Mouse (Mus musculus): Measurements from ENCODE around the gene Alkbh8. TPM values are rescaled to one million over a fixed set of nuclear protein-coding genes. Genes with fewer than 3 reads are reported as not detected.
"Not testable (repeated sequence)": the region's sequence is repeated elsewhere in the genome, so short reads cannot be mapped to it uniquely, and the experiment has no call there.

The Alkbh8 gene
- total RNA-seq (2021) = 20.0 and 22.4 TPM in 2 replicates
- long read RNA-seq, full-length matches to known transcripts = 11 of 15 reads
- long read RNA-seq, partial matches to known transcripts = 1 of 15 reads
- long read RNA-seq, other reads (novel, unspliced or antisense) = 3 of 15 reads

GRCm38 (mm10) chr9:3334962-3335767 lies at the start of gene Alkbh8:
Gene Alkbh8, plus strand, starts transcription at chr9:3335140.
- DNase-seq = peak; percentile 71

- DNase-seq = no peak
These were observed 25.6 kb upstream of the Alkbh8 start for GRCm38 (mm10) chr9:3309292-3309836.

GRCm38 (mm10) chr9:3310016-3310415 lies 24.9 kb upstream of the Alkbh8 start:
- DNase-seq = no peak

GRCm38 (mm10) chr9:3327342-3328053 lies 7.4 kb upstream of the Alkbh8 start:
- DNase-seq = not testable (repeated sequence)

GRCm38 (mm10) chr9:3328054-3328595 lies 6.8 kb upstream of the Alkbh8 start:
- no peak for DNase-seq

- DNase-seq = no peak
These were observed 4.6 kb upstream of the Alkbh8 start for GRCm38 (mm10) chr9:3330319-3330718.

GRCm38 (mm10) chr9:3330737-3331384 lies 4.1 kb upstream of the Alkbh8 start:
- DNase-seq = no peak

GRCm38 (mm10) chr9:3336661-3337060 lies 1.7 kb downstream of the Alkbh8 start:
- no peak for DNase-seq

- peak; percentile 59 for DNase-seq
These were observed 10.2 kb downstream of the Alkbh8 start for GRCm38 (mm10) chr9:3345136-3345535.

GRCm38 (mm10) chr9:3345967-3346366 lies 11.0 kb downstream of the Alkbh8 start:
- DNase-seq = no peak

- no peak for DNase-seq
These were observed 15.1 kb downstream of the Alkbh8 start for GRCm38 (mm10) chr9:3350056-3350455.

- DNase-seq = not testable (repeated sequence)
These were observed 41.4 kb downstream of the Alkbh8 start for GRCm38 (mm10) chr9:3376323-3376722.

GRCm38 (mm10) chr9:3403251-3404208 lies 68.6 kb downstream of the Alkbh8 start, which contains the start of gene Cwf19l2:
Gene Cwf19l2, plus strand, starts transcription at chr9:3403592.
- DNase-seq = peak; percentile 78

- no peak for DNase-seq
These were observed 69.4 kb downstream of the Alkbh8 start for GRCm38 (mm10) chr9:3404372-3404771.

GRCm38 (mm10) chr9:3439555-3440300 lies 104.8 kb downstream of the Alkbh8 start:
- DNase-seq = not testable (repeated sequence)

Other genes starting within 250 kb of the Alkbh8 start
- 39.7 and 43.1 TPM in 2 replicates for gene Cwf19l2, start 68.5 kb downstream of the Alkbh8 start, total RNA-seq (2021)
- gene Gucy1a2, start 197.6 kb downstream of the Alkbh8 start, total RNA-seq (2021) = 10.0 and 10.5 TPM in 2 replicates

All from adrenal gland, postnatal 25 days (tissue).